Mouse (Mus musculus) WW6 (cell line): Measurements from ENCODE around the gene Hist1h3f.
"Not testable (repeated sequence)": the region's sequence is repeated elsewhere in the genome, so short reads cannot be mapped to it uniquely, and the experiment has no call there.

ENCODE experiments used
- DNase-seq: peaks from one replicate; pipeline ENCODE4 v3.0.0-alpha.2; 2013; ENCODE audit warnings: low read depth, low spot score

Hist1h3f gene

GRCm38 (mm10) chr13:23518295-23518603, 25.6 kb upstream of the Hist1h3f start:
- no peak for DNase-seq

GRCm38 (mm10) chr13:23518885-23519284, 25.0 kb upstream of the Hist1h3f start:
- no peak for DNase-seq

- DNase-seq, result no peak
Observed at GRCm38 (mm10) chr13:23519416-23519815, 24.4 kb upstream of the Hist1h3f start.

GRCm38 (mm10) chr13:23521703-23522102, 22.1 kb upstream of the Hist1h3f start:
- no peak for DNase-seq

- no peak for DNase-seq
Observed at GRCm38 (mm10) chr13:23523976-23524375, 19.9 kb upstream of the Hist1h3f start.

- DNase-seq, result no peak
Observed at GRCm38 (mm10) chr13:23524654-23525053, 19.2 kb upstream of the Hist1h3f start.

GRCm38 (mm10) chr13:23525901-23526300, 18.0 kb upstream of the Hist1h3f start:
- no peak for DNase-seq

GRCm38 (mm10) chr13:23526312-23526711, 17.5 kb upstream of the Hist1h3f start:
- DNase-seq, result no peak

GRCm38 (mm10) chr13:23529005-23529404, 14.8 kb upstream of the Hist1h3f start:
- no peak for DNase-seq

- DNase-seq, result no peak
Observed at GRCm38 (mm10) chr13:23529480-23530165, 14.2 kb upstream of the Hist1h3f start.

GRCm38 (mm10) chr13:23530181-23530900, 13.5 kb upstream of the Hist1h3f start:
- DNase-seq, result no peak

- no peak for DNase-seq
Observed at GRCm38 (mm10) chr13:23530901-23531875, 12.7 kb upstream of the Hist1h3f start, which contains the start of gene Hist1h4h. Gene Hist1h4h (plus strand): TSS chr13:23531050.

GRCm38 (mm10) chr13:23532262-23533075, 11.4 kb upstream of the Hist1h3f start:
- no peak for DNase-seq

- DNase-seq, result not testable (repeated sequence)
Observed at GRCm38 (mm10) chr13:23533560-23534367, 10.1 kb upstream of the Hist1h3f start, which contains the start of gene Hist1h2af. Gene Hist1h2af (plus strand): TSS chr13:23533906.

- no peak for DNase-seq
Observed at GRCm38 (mm10) chr13:23534368-23535131, 9.3 kb upstream of the Hist1h3f start.

- not testable (repeated sequence) for DNase-seq
Observed at GRCm38 (mm10) chr13:23535137-23536075, 8.4 kb upstream of the Hist1h3f start, which contains the start of gene Hist1h3g. Gene Hist1h3g (plus strand): TSS chr13:23535422.

- no peak for DNase-seq
Observed at GRCm38 (mm10) chr13:23536076-23536822, 7.6 kb upstream of the Hist1h3f start.
